21 mouse cellular contexts compared by ENCODE assay signal in genomic region chr6:134128594-134128993, GRCm38 (mm10).
DNase-seq lines count a peak whose midpoint lies in the region; ATAC-seq and TF ChIP-seq lines count a peak whose summit lies in the region.
"Had no signal": no experiment of that assay in that cellular context is flagged by ENCODE, and none has a peak within 500 bp of the region (broad histone marks: within the 10 kb centered on the region; RNA-seq: fewer than 3 reads in every experiment).

No protein-coding gene starts in this region.

- H3K27me3 ChIP-seq in forebrain, embryonic 10.5 days (ENCODE audit: poor library complexity, severe bottlenecking): no peaks in the 10 kb centered on the region
- H3K27me3 ChIP-seq in forebrain, postnatal 0 days (ENCODE audit: insufficient read depth, low read length): no peaks in the 10 kb centered on the region
- H3K27me3 ChIP-seq in hindbrain, embryonic 15.5 days: no peaks in the 10 kb centered on the region
- no peaks in the 10 kb centered on the region for H3K27me3 ChIP-seq in hindbrain, embryonic 12.5 days
- H3K27me3 ChIP-seq: heart, embryonic 15.5 days; lung, embryonic 15.5 days had no signal

- TF ChIP-seq POLR2A in brain, embryonic 14.5 days (IDR thresholded peaks at IDR 0.05; ENCODE audit: borderline replicate concordance, extremely low read depth, insufficient read depth, insufficient read length, poor library complexity, severe bottlenecking): no peak

- peak overlapping the region; percentile 44; the same call in 1 of the 2 replicates for H3K27ac ChIP-seq in forebrain, embryonic 10.5 days
- no peak overlapping the region for H3K27ac ChIP-seq in forebrain, postnatal 0 days (ENCODE audit: low read depth, low read length)
- H3K27ac ChIP-seq in hindbrain, embryonic 15.5 days (replicated peaks): 0 out of 2 replicates have a peak overlapping the region, but pooled peaks have one; percentile 34
- H3K27ac ChIP-seq in hindbrain, embryonic 12.5 days: no peak overlapping the region
- H3K27ac ChIP-seq: heart, adult 2 months; heart, embryonic 15.5 days; liver, embryonic 14.5 days; lung, embryonic 15.5 days had no signal

- H3K9ac ChIP-seq in forebrain, postnatal 0 days: no peak overlapping the region
- no peak overlapping the region for H3K9ac ChIP-seq in hindbrain, embryonic 15.5 days
- no peak overlapping the region for H3K9ac ChIP-seq in hindbrain, embryonic 12.5 days
- H3K9ac ChIP-seq: heart, embryonic 15.5 days; liver, embryonic 14.5 days; lung, embryonic 15.5 days had no signal

- DNase-seq in forebrain, embryonic 10.5 days (ENCODE audit: extremely low spot score, low spot score): no peak
- DNase-seq in forebrain, postnatal 0 days: no peak
- peak; percentile 33 to 54 for DNase-seq in kidney, postnatal 4 days
- no peak for DNase-seq in kidney, adult 9 months
- peak; percentile 30 for DNase-seq in brain, embryonic 14.5 days (ENCODE audit: low read depth)
- no peak for DNase-seq in layer of hippocampus, postnatal 25 days (ENCODE audit: extremely low spot score in 1 of 2, low spot score in 1 of 2)
- DNase-seq: adrenal gland, postnatal 10 days; cerebellum, adult 9-11 months; gastrocnemius, postnatal 14 days; heart, adult 2 months; heart, postnatal 4 days; lung, postnatal 4 days; right cerebral cortex, postnatal 4 days; thymus, adult 2 months had no signal

- H3K9me3 ChIP-seq in forebrain, embryonic 10.5 days: peaks cover 4% of the 10 kb centered on the region; the same call in 1 of the 2 replicates
- no peaks in the 10 kb centered on the region for H3K9me3 ChIP-seq in forebrain, postnatal 0 days (ENCODE audit: low read length)
- H3K9me3 ChIP-seq in hindbrain, embryonic 15.5 days: no peaks in the 10 kb centered on the region
- no peaks in the 10 kb centered on the region for H3K9me3 ChIP-seq in hindbrain, embryonic 12.5 days (replicated peaks)
- H3K9me3 ChIP-seq: heart, embryonic 15.5 days; lung, embryonic 15.5 days had no signal

- peaks cover 17% of the 10 kb centered on the region for H3K4me1 ChIP-seq in forebrain, embryonic 10.5 days
- H3K4me1 ChIP-seq in forebrain, postnatal 0 days (ENCODE audit: insufficient read depth): no peaks in the 10 kb centered on the region
- H3K4me1 ChIP-seq in hindbrain, embryonic 15.5 days (replicated peaks): peaks cover 8% of the 10 kb centered on the region
- peaks cover 12% of the 10 kb centered on the region; the same call in 1 of the 2 replicates for H3K4me1 ChIP-seq in hindbrain, embryonic 12.5 days

- TF ChIP-seq CTCF in forebrain, postnatal 0 days (IDR thresholded peaks at IDR 0.05; ENCODE audit: low read depth): no peak
- no peak for TF ChIP-seq CTCF in brain, embryonic 14.5 days (IDR thresholded peaks at IDR 0.05; ENCODE audit: borderline replicate concordance, extremely low read depth, insufficient read depth, insufficient read length)

- no peak overlapping the region for H3K4me2 ChIP-seq in forebrain, postnatal 0 days (ENCODE audit: low read depth)
- H3K4me2 ChIP-seq in hindbrain, embryonic 15.5 days: no peak overlapping the region
- H3K4me2 ChIP-seq in hindbrain, embryonic 12.5 days (replicated peaks): no peak overlapping the region
- H3K4me2 ChIP-seq: heart, embryonic 15.5 days; lung, embryonic 15.5 days had no signal

- H3K4me3 ChIP-seq in forebrain, embryonic 10.5 days: no peak overlapping the region
- H3K4me3 ChIP-seq in forebrain, postnatal 0 days (ENCODE audit: low read depth, low read length): no peak overlapping the region
- no peak overlapping the region for H3K4me3 ChIP-seq in hindbrain, embryonic 15.5 days
- no peak overlapping the region for H3K4me3 ChIP-seq in hindbrain, embryonic 12.5 days
- H3K4me3 ChIP-seq: heart, adult 2 months; heart, embryonic 15.5 days; lung, embryonic 15.5 days; myocyte had no signal

- no peak for ATAC-seq in forebrain, postnatal 0 days
- ATAC-seq in hindbrain, embryonic 15.5 days (ENCODE audit: low FRiP score, low read depth): no peak
- ATAC-seq in hindbrain, embryonic 12.5 days (ENCODE audit: low FRiP score): no peak
- ATAC-seq: intestine, postnatal 0 days had no signal

- WGBS in forebrain, embryonic 10.5 days: 93% methylated on average over 13 of the region's 13 CpGs
- WGBS in forebrain, postnatal 0 days: 64% methylated on average over 13 of the region's 13 CpGs
- 76% methylated on average over 13 of the region's 13 CpGs for WGBS in hindbrain, embryonic 15.5 days
- 89% methylated on average over 13 of the region's 13 CpGs for WGBS in hindbrain, embryonic 12.5 days

- peaks cover 43% of the 10 kb centered on the region for H3K36me3 ChIP-seq in forebrain, embryonic 10.5 days (replicated peaks)
- no peaks in the 10 kb centered on the region for H3K36me3 ChIP-seq in forebrain, postnatal 0 days (ENCODE audit: insufficient read depth)
- H3K36me3 ChIP-seq in hindbrain, embryonic 15.5 days: no peaks in the 10 kb centered on the region
- H3K36me3 ChIP-seq in hindbrain, embryonic 12.5 days: peaks cover 6% of the 10 kb centered on the region; the same call in 1 of the 2 replicates
- H3K36me3 ChIP-seq: lung, embryonic 15.5 days had no signal

Comparison
In these comparisons a context has a peak if more than half of its experiments do, and no peak if none do; other contexts are left out.
1. DNase-seq: peak in kidney, postnatal 4 days (2 of 2) and brain, embryonic 14.5 days (single experiment); none in forebrain, embryonic 10.5 days (single experiment), forebrain, postnatal 0 days (single experiment), kidney, adult 9 months (single experiment) and layer of hippocampus, postnatal 25 days (0 of 2).
2. H3K27ac ChIP-seq: peak in forebrain, embryonic 10.5 days (single experiment) and hindbrain, embryonic 15.5 days (single experiment); none in forebrain, postnatal 0 days (single experiment) and hindbrain, embryonic 12.5 days (single experiment).